Mouse (Mus musculus) myocyte (in vitro differentiated cells): ENCODE results near the gene Bclaf3. TPM values are rescaled to one million over a fixed set of nuclear protein-coding genes. Genes with fewer than 3 reads are reported as not detected.

Source experiments
- H3K27me3 ChIP-seq: one replicate; pipeline ENCODE4 v1.6.1; 2011; ENCODE audit not compliant: control insufficient read depth, insufficient read depth, insufficient read length
- H3K36me3 ChIP-seq: one replicate; pipeline ENCODE4 v1.6.1; 2011; ENCODE audit not compliant: control insufficient read depth, insufficient read depth
- H3K4me2 ChIP-seq: one replicate; pipeline ENCODE4 v1.6.1; 2011; ENCODE audit warnings: low read depth, control low read depth
- H3K4me3 ChIP-seq: one replicate; pipeline ENCODE4 v1.5.1; 2011; ENCODE audit warnings: mild to moderate bottlenecking, control low read depth, moderate library complexity
- H3K79me2 ChIP-seq: one replicate; pipeline ENCODE4 v1.6.1; 2011; ENCODE audit not compliant: control insufficient read depth, insufficient read depth
- H3ac ChIP-seq: one replicate; pipeline ENCODE4 v1.6.1; 2011; ENCODE audit not compliant: control insufficient read depth, insufficient read length
- CEBPB ChIP-seq: IDR thresholded peaks from 2 replicates; pipeline ENCODE4 v1.6.1; 2011; ENCODE audit warnings: mild to moderate bottlenecking, moderate library complexity; ENCODE audit not compliant: poor library complexity, insufficient read depth, severe bottlenecking
- E2F4 ChIP-seq: IDR thresholded peaks from one replicate; pipeline ENCODE4 v1.6.1; 2011; ENCODE audit warnings: mild to moderate bottlenecking, control low read depth, moderate library complexity; ENCODE audit not compliant: insufficient read depth
- MYOD1 ChIP-seq, 3 experiments: IDR thresholded peaks; one replicate each; pipeline ENCODE4 v1.6.1; 2011; ENCODE audit warnings: control low read depth in 2 of 3, low read depth in 2 of 3, mild to moderate bottlenecking in 2 of 3, moderate library complexity in 1 of 3; ENCODE audit not compliant: insufficient read length in 2 of 3, control insufficient read depth in 1 of 3
- POLR2A ChIP-seq: IDR thresholded peaks from one replicate; pipeline ENCODE4 v1.6.1; 2011; ENCODE audit warnings: low read depth, mild to moderate bottlenecking, control low read depth, moderate library complexity; ENCODE audit not compliant: insufficient read length
- TCF12 ChIP-seq: IDR thresholded peaks from one replicate; pipeline ENCODE4 v1.6.1; 2011; ENCODE audit warnings: mild to moderate bottlenecking, control low read depth; ENCODE audit not compliant: poor library complexity, insufficient read depth, severe bottlenecking
- TCF3 ChIP-seq: IDR thresholded peaks from one replicate; pipeline ENCODE4 v1.6.1; 2011; ENCODE audit warnings: low read depth, control low read depth; ENCODE audit not compliant: insufficient read length
- USF1 ChIP-seq: IDR thresholded peaks from one replicate; pipeline ENCODE4 v1.6.1; 2011; ENCODE audit warnings: low read depth, mild to moderate bottlenecking, control low read depth, moderate library complexity
- polyA plus RNA-seq: library from polyadenylated mRNA; unstranded; fragments of >200 nt; fragmentation: generic; extraction: Trizol; gene quantifications from one replicate; pipeline ENCODE4 v1.2.1, GENCODE M21; 2012; ENCODE audit warnings: missing spikeins

Gene Bclaf3
- polyA plus RNA-seq, 1 experiment = 2.6 TPM

DNA sequence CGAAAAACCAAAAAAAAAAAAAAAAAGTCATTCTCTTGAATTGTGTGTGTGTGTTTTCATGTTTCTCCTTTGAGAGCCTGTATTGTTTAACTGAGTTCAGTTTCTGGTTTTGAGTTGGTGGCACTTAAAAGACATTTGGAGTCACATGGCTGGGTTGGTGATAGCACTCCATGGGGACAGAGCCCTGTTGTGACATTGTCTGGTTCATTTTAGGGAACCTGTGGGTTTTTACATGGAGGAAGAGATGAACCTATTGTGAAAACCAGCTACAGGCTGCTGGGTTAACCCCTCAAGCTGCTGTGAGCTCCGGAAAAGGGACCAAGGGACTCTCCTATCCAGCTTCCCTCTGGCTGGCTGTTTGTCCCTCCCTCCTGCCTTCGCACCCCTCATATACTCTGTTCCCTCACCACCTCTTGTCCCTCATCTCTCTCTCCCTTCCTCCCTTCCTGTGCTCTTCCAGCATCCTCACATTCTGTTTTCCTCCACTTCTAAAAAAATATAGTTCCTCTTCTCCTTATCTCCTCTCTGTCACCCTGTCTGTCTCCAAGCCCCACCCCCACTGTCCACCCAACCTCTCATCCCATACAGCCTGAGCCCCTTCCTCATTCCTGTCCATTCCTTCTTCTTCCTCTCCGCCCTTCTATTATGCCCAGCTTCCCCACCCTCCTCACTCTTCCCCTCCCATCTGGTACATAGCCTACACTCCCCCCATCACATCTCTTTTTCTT lies 112.2 kb downstream of the Bclaf3 start:
- no peaks in the 10 kb centered on the region for H3K27me3 ChIP-seq
- no peaks in the 10 kb centered on the region for H3K36me3 ChIP-seq
- H3ac ChIP-seq = no peak overlapping the region
- no peak overlapping the region for H3K4me2 ChIP-seq
- H3K79me2 ChIP-seq = peaks cover 45% of the 10 kb centered on the region
- no peak for TF ChIP-seq MYOD1 (IDR thresholded peaks at IDR 0.05; ENCODE audit: control insufficient read depth in 1 of 3, insufficient read length in 2 of 3, low read depth in 2 of 3)
- no peak for TF ChIP-seq POLR2A
- TF ChIP-seq TCF12 = no peak
- H3K4me3 ChIP-seq = no peak overlapping the region

DNA sequence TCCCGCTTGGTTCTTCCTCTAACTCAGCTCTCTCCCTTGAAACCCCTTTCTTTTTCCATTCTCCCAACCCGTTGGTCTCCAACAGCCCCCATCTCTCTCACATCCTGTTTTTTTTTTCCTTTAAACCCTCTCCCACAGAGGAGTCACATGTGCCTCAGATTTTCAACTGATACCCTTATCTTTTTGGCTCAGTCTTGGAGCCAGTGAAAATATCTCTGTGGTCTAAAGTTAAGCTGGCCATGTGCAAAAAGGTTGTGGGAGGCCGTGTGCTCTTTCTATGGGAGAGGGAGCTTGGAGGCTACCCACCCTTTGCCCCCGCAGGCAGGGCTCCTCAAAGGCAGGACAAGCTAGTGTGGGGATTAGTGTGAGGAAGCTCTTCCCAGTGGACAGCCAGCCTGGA lies 113.5 kb downstream of the Bclaf3 start:
- TF ChIP-seq E2F4 (no peak), CEBPB (no peak), TCF3 (no peak), USF1 (no peak), POLR2A (no peak), MYOD1 (IDR thresholded peaks at IDR 0.05; ENCODE audit: control insufficient read depth in 1 of 3, insufficient read length in 2 of 3, low read depth in 2 of 3) (no peak)

More for the DNA sequence above, 113.5 kb downstream of the Bclaf3 start:
- Histone ChIP-seq H3K4me3 (no peak overlapping the region), H3K79me2 (peaks cover 45% of the 10 kb centered on the region), H3K36me3 (no peaks in the 10 kb centered on the region), H3K27me3 (no peaks in the 10 kb centered on the region), H3K4me2 (no peak overlapping the region), H3ac (no peak overlapping the region)

Other genes starting within 250 kb of the Bclaf3 start
- 115 TPM for gene Eif1ax, start 154.5 kb upstream of the Bclaf3 start, polyA plus RNA-seq
- gene Map7d2, start 112.1 kb upstream of the Bclaf3 start, polyA plus RNA-seq = 0.02 TPM
- 31.7 TPM for gene Sh3kbp1, start 100.6 kb downstream of the Bclaf3 start, polyA plus RNA-seq